8 mouse cellular contexts compared by ENCODE assay signal in the genomic region with DNA sequence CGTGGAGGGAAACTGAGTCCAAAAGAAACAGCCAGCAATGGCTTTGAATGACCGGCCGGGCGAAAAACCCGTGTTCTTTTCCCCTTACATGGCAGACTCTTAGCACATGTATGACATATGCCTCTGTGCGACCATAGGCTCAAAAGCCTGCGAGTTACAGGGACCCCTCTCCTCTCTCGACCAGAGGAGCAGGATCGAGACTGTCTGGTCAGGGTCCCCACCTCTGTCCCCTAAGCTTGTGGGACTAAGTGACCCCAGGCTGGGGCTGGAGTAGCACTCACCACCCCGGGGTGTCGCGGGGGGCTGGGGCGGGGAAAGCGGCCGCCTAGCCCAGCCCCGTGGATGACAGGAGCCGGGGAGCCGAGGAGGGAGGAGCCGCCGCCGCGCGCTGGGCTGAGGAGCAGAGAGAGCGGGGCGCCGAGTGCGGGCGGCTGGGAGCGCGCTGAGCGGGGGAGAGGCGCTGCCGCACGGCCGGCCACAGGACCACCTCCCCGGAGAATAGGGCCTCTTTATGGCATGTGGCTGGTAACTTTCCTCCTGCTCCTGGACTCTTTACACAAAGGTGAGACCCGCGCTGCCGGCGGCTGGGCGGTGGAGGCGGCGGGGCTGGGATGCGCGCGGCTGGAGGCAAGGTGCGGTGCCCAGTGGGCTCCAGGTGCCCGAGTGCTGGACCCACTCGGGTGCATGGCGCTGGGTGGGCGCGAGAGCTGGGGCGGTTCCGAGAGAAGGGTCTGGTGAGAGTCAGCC. TPM values are rescaled to one million over a fixed set of nuclear protein-coding genes. Genes with fewer than 3 reads are reported as not detected.
A peak's percentile ranks its signal among the peaks of the same experiment; 100 is the strongest.
DNase-seq lines count a peak whose midpoint lies in the region; ATAC-seq and TF ChIP-seq lines count a peak whose summit lies in the region.

No protein-coding gene starts in this region.

- H3K9me3 ChIP-seq in heart, embryonic 13.5 days, result no peaks in the 10 kb centered on the region
- no peaks in the 10 kb centered on the region for H3K9me3 ChIP-seq in ES-E14 (ENCODE audit: control insufficient read depth, insufficient read depth, low read depth, low read length)
- H3K9me3 ChIP-seq in embryonic facial prominence, embryonic 10.5 days, result no peaks in the 10 kb centered on the region

- WGBS in heart, embryonic 13.5 days, result 3% methylated on average over 47 of the region's 54 CpGs
- WGBS in embryonic facial prominence, embryonic 10.5 days, result 1% methylated on average over 54 of the region's 54 CpGs

- H3K4me1 ChIP-seq in heart, embryonic 13.5 days, result peaks cover 26% of the 10 kb centered on the region
- H3K4me1 ChIP-seq in ES-E14 (ENCODE audit: control insufficient read depth in 2 of 2, insufficient read depth in 2 of 2, low read length in 2 of 2, poor library complexity in 1 of 2), result peaks cover 0 to 3% of the 10 kb centered on the region in 2 experiments; a peak in 1 of 4 replicates
- peaks cover 28% of the 10 kb centered on the region for H3K4me1 ChIP-seq in embryonic facial prominence, embryonic 10.5 days

- H3K9ac ChIP-seq in heart, embryonic 13.5 days, result peak overlapping the region; percentile 62
- H3K9ac ChIP-seq in ES-E14 (ENCODE audit: insufficient read depth, low read depth, low read length, poor library complexity, severe bottlenecking), result peak overlapping the region; percentile 42

- H3K4me3 ChIP-seq in heart, embryonic 13.5 days, result peak overlapping the region; percentile 50
- peak overlapping the region; percentile 69 to 75 for H3K4me3 ChIP-seq in ES-E14 (ENCODE audit: insufficient read depth in 1 of 2, low read depth in 1 of 2, low read length in 2 of 2, poor library complexity in 1 of 2, severe bottlenecking in 1 of 2)
- H3K4me3 ChIP-seq in embryonic facial prominence, embryonic 10.5 days, result peak overlapping the region; percentile 56

- in situ Hi-C loops in ES-E14 (cut with MboI; ENCODE audit: low sequenced_read_pairs in 2 of 2, unreplicated experiment in 2 of 2), result no loop called here

- peak overlapping the region; percentile 75 for H3K4me2 ChIP-seq in heart, embryonic 13.5 days

- H3K27ac ChIP-seq in heart, embryonic 13.5 days (replicated peaks), result no peak overlapping the region
- H3K27ac ChIP-seq in ES-E14 (ENCODE audit: insufficient read depth, low read depth, low read length, poor library complexity, severe bottlenecking), result no peak overlapping the region
- no peak overlapping the region for H3K27ac ChIP-seq in embryonic facial prominence, embryonic 10.5 days (replicated peaks)

- no peaks in the 10 kb centered on the region for H3K36me3 ChIP-seq in heart, embryonic 13.5 days
- no peaks in the 10 kb centered on the region for H3K36me3 ChIP-seq in ES-E14 (ENCODE audit: control insufficient read depth, insufficient read depth, low read length, poor library complexity, severe bottlenecking)
- no peaks in the 10 kb centered on the region for H3K36me3 ChIP-seq in embryonic facial prominence, embryonic 10.5 days (replicated peaks)

- peaks cover 86% of the 10 kb centered on the region for H3K27me3 ChIP-seq in heart, embryonic 13.5 days (replicated peaks)
- peaks cover 94% of the 10 kb centered on the region for H3K27me3 ChIP-seq in embryonic facial prominence, embryonic 10.5 days (replicated peaks; ENCODE audit: low read depth, poor library complexity, severe bottlenecking)

- no peak for DNase-seq in heart, adult 18-20 months
- DNase-seq in ES-E14 (ENCODE audit: low read depth, low spot score), result no peak
- peak; percentile 55 for DNase-seq in embryonic facial prominence, embryonic 10.5 days (ENCODE audit: low spot score)
- DNase-seq in layer of hippocampus, adult 18-20 months (ENCODE audit: low spot score in 2 of 2), result peak; percentile 62 to 70
- DNase-seq in neural tube, embryonic 10.5 days (ENCODE audit: extremely low spot score, low spot score), result peak; percentile 42

- no peak for ATAC-seq in heart, embryonic 13.5 days (ENCODE audit: extremely low read depth, insufficient number of reproducible peaks, low FRiP score, low TSS enrichment)
- ATAC-seq in monocyte, adult 5-6 weeks (replicated peaks; ENCODE audit: insufficient number of reproducible peaks, low FRiP score, low TSS enrichment, poor library complexity, severe bottlenecking), result no peak
- no peak for ATAC-seq in activated CD4-positive, CD25-positive, alpha-beta regulatory T cell, adult 4 months

TF ChIP-seq in ES-E14, 5 proteins besides CTCF, POLR2A, EP300 and RAD21:
- TF ChIP-seq MAFK (IDR thresholded peaks at IDR 0.05; ENCODE audit: insufficient read depth, low read depth, low read length), result no peak
- TF ChIP-seq CHD2 (IDR thresholded peaks at IDR 0.05; ENCODE audit: low read depth, low read length), result no peak
- no peak for TF ChIP-seq ZNF384 (IDR thresholded peaks at IDR 0.05; ENCODE audit: low read depth, low read length)

RNA-seq across cellular contexts. Expression of a gene that starts 3.7 kb away (rescaled TPM):
- polyA plus RNA-seq in heart, embryonic 13.5 days (2015; fragmentation: Nextera tagmentation; extraction: Ambion mirVana), result 0.07 and 0.22 TPM in 2 replicates
- total RNA-seq in heart, adult 18-20 months (2021), result under 1 TPM in 1 of 2 experiments, not detected in 1; 0.28 TPM
- total RNA-seq in ES-E14 (2012; rRNA removed), result 1.3 and 6.7 TPM in 2 replicates
- polyA plus RNA-seq in embryonic facial prominence, embryonic 10.5 days (2016; fragmentation: Nextera tagmentation; extraction: Ambion mirVana), result 0.50 and 0.67 TPM in 2 replicates
- 10 to 100 TPM; 81.6 to 85.3 TPM for total RNA-seq in layer of hippocampus, adult 18-20 months (2021)
- total RNA-seq in monocyte, adult 5-6 weeks (2017), result not detected in 3 replicates
- not detected for polyA plus RNA-seq in activated CD4-positive, CD25-positive, alpha-beta regulatory T cell, adult 4 months (2017; shearing (Covaris generic))

RNA-seq across cellular contexts. Expression of a gene that starts 30.7 kb away (rescaled TPM):
- 1.1 and 1.2 TPM in 2 replicates for polyA plus RNA-seq in heart, embryonic 13.5 days (2015; fragmentation: Nextera tagmentation; extraction: Ambion mirVana)
- 1 to 10 TPM; 2.6 to 7.9 TPM for total RNA-seq in heart, adult 18-20 months (2021)
- 2.2 and 2.5 TPM in 2 replicates for total RNA-seq in ES-E14 (2012; rRNA removed)
- polyA plus RNA-seq in embryonic facial prominence, embryonic 10.5 days (2016; fragmentation: Nextera tagmentation; extraction: Ambion mirVana), result 0.76 and 1.1 TPM in 2 replicates
- 1 to 10 TPM; 7.8 to 8.0 TPM for total RNA-seq in layer of hippocampus, adult 18-20 months (2021)
- not detected in 3 replicates for total RNA-seq in monocyte, adult 5-6 weeks (2017)
- 1 to 10 TPM in 1 of 2 experiments, not detected in 1; 4.3 TPM for polyA plus RNA-seq in activated CD4-positive, CD25-positive, alpha-beta regulatory T cell, adult 4 months (2017; shearing (Covaris generic))

Comparison
In these comparisons a context has a peak if more than half of its experiments do, and no peak if none do; other contexts are left out.
1. DNase-seq: peak in embryonic facial prominence, embryonic 10.5 days (single experiment), layer of hippocampus, adult 18-20 months (2 of 2) and neural tube, embryonic 10.5 days (single experiment); none in heart, adult 18-20 months (0 of 2) and ES-E14 (single experiment).
2. RNA of a gene that starts 3.7 kb away (total RNA-seq): 81.6 to 85.3 TPM in layer of hippocampus, adult 18-20 months; 1.3 to 6.7 TPM in ES-E14, 0.28 TPM in heart, adult 18-20 months and not detected in monocyte, adult 5-6 weeks; every median in the first group is over 10 times any median in the second.
3. Peak in every context shown above with its lines, with median percentiles within 50 percentile points of each other: H3K4me3 ChIP-seq.